Mouse (Mus musculus) kidney, adult 8-10 months (tissue): Measurements from ENCODE around the gene Alb.

Source experiments
- DNase-seq, 2 experiments: peaks; one replicate each; pipeline ENCODE4 v3.0.0; 2022

Gene Alb

DNA sequence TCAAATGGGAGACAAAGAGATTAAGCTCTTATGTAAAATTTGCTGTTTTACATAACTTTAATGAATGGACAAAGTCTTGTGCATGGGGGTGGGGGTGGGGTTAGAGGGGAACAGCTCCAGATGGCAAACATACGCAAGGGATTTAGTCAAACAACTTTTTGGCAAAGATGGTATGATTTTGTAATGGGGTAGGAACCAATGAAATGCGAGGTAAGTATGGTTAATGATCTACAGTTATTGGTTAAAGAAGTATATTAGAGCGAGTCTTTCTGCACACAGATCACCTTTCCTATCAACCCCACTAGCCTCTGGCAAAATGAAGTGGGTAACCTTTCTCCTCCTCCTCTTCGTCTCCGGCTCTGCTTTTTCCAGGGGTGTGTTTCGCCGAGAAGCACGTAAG, at the start of gene Alb:
Gene Alb, plus strand, starts transcription at position 279 of the 400 bp plus-strand sequence.
- DNase-seq = peak in 1 of 2 experiments; percentile 12

DNA sequence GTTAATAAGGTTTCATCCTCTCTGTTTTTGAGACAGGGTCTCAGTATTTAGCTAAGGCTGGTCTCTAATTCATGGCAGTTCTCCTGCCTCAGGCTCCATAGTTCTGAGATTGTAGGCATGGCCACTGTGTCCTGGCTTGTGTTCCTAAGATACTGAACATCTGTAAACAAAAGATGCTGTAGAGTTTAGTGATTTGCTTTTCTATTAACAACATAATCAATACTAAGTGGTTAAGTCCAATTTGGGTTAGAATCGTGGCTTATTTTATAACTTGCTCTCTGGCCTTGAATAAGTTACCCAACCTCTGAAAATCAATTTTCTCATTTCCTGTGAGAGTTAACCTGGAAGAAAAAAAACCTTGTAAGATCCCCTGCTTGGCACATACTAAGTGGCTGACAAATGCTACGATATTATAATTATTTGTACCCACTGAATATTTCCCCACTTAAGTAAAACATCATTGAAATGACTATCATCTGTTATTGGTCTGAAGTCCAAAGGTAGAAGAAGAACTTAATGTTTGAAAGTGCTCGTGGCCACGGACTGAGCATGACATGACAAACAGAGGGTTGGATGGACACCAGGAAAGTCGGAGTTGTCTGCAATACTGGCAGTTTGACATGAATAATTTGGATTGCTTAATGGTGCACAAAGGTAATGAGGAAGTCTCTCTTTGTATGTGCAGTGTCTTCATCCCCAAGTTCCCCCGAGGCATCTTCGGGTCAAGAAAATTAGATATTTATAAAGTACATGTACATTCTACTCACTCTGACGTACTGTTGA, 46.4 kb upstream of the Alb start:
- DNase-seq = peak; percentile 12 to 30

DNA sequence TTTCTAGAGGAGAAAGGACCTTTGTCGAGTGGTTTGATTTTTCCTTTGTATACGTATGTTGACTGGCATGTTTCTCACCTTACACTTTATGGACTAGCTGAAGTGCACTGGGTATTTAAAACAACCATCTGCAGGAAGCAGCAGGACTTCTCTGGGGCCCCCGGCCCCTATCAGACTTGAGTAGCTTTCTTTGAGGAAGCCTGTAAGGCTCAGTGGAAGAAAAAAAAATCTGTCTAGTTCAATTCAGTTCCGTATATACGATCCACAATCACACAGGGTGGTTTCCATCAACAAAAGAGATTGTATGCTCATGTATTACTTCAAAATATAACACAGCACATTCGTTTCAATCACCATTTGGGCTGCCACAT, 45.8 kb upstream of the Alb start:
- DNase-seq = no peak

DNA sequence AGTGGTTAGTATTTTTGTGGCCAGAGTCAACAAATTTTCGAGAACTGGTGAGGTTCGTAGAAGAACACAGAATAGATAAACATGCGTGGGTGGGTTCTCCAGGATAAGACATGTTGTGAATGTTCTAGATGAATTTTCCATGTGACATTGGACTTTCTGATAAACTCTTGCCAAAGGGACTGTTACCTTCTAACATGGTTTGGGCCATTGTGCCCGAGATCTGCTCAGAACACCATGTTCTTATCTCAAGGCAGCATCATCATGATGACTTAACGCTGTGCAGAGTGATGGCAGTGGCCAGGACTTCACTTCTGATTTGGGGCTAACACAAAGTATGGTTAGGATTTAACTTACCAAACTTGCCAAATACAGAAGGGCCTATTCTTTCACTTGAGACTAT, 36.1 kb upstream of the Alb start:
- no peak for DNase-seq

DNA sequence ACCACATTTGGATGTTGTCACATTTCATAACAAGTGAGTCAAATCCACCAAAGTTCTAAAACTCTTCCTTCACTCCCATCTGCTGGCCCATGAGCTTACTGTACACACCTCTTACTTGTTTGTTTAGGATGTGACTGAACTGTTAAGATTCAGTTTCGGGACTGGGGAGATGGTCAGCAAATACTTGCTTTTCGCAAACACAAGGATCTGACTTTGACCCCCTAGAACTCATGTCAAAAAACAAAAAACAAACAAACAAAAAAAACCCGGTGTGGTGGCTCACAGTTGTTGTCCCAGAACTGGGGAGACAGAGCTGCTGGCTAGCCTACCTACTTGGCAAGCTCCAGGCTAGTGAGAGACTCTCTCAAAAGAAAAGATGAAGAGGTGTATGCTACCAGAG, 35.5 kb upstream of the Alb start:
- DNase-seq = no peak

DNA sequence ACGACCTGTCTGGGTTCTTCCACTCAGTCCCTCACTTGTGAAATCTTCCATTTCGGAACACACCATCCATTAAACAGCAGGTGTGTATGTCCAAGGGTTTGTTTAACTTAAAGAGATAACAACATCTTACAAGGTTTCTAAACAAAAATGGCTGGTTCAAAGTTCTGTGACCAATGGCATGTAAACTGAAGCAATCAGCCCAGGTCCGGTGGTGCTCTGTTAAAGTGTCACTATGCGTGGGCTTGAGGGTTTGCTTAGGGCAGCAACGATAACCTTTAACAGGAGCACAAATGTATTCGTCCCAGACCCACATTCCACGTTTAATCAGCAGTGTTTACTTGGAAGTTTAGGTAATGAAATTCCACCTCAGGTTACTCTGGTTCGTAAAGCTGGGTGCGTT, 29.6 kb upstream of the Alb start:
- DNase-seq = no peak

DNA sequence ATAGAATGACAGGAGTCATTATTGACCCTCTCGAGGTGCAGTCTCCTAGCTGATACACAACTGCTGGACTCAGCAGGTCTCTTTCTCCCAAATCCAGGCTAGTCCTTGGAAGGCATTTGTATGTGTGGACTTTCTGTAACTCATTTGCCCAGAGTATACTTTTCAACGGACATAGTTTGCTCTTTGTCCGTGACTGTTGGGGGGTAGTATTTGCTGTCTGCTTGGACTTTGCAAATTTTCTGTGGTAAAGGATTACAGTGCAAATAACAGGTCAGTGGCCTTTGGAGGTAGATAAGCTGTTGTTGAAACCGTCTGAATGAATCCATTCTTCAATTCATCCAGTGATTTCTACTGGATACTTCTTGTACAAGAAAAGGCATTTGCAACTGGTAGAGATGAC, 21.5 kb upstream of the Alb start:
- peak in 1 of 2 experiments; percentile 7 for DNase-seq

DNA sequence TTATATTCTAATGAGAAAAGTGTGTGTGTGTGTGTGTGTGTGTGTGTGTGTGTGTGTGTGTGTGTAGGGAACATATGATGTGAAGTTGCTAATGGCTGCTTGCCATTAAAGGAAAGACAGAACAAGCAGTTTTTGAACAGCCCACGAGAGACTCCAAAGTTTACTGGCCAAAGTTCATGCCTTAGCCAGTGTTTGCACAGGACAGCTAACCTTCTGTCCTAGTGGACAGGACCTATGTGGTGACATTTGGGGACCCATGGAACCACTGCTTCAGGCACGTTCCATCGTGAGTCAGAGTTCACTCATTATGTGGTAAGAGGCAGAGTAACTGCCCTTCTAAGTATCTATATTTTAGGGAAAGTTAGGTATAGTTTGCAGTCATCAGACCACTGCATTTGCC, 13.1 kb upstream of the Alb start:
- peak; percentile 25 to 31 for DNase-seq

DNA sequence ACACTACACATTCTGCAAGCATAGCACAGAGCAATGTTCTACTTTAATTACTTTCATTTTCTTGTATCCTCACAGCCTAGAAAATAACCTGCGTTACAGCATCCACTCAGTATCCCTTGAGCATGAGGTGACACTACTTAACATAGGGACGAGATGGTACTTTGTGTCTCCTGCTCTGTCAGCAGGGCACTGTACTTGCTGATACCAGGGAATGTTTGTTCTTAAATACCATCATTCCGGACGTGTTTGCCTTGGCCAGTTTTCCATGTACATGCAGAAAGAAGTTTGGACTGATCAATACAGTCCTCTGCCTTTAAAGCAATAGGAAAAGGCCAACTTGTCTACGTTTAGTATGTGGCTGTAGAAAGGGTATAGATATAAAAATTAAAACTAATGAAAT, 10.7 kb upstream of the Alb start:
- DNase-seq = no peak

DNA sequence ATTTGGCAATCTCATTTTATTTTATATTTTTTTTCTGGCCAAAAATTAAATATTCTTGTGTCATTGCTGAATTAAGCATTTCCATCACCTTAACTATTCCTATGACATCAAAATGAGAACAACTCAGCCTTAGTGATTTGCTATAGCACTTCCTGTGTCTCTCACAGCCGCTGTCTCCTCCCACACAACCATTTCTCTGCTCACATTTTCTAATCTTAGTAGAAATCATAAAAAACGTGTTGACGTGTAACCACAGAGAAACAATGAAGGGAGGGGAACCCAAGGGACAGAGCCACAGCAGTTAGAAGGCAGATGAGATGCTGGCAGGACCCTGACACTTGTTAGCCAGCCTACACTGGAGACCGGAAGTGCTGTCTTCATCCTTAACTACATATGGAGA, 8.0 kb upstream of the Alb start:
- DNase-seq = no peak

DNA sequence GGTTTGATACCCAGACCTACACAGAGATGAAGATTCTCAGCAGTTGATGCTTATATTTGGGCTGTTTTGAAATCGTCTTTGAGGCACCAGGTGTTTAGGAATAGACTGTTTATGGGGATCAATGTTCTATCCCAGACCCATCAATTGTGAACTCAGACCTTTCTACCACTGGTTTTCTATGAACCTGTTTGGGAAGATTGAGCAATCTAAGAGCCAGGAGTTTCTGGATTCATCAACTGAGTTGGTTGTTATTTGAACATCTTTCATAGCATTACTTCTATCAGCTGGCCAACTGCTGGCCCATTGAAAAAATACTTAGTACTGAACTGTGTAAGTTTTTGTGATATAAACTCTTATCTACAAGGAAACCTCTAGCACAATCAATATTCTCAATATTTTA, 3.5 kb upstream of the Alb start:
- no peak for DNase-seq

DNA sequence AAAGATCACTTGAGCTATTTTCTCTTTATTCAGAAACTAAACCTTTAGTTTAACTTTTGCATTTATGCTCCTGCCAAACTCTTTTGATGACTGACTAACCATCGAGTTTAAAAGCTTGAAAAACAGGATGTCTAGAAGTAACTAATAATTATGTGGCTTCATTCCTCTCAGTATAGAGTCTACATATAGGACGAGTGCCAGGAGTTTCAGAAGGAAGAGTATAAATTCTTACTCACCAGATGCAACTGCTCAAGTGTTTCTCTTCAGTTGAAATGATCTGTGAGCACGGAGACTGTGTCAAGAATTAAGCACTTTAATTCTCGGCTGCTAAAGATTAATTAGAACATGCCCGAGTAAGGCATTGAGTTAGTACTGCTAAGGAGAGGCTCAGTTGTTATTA, 2.0 kb upstream of the Alb start:
- DNase-seq = no peak

DNA sequence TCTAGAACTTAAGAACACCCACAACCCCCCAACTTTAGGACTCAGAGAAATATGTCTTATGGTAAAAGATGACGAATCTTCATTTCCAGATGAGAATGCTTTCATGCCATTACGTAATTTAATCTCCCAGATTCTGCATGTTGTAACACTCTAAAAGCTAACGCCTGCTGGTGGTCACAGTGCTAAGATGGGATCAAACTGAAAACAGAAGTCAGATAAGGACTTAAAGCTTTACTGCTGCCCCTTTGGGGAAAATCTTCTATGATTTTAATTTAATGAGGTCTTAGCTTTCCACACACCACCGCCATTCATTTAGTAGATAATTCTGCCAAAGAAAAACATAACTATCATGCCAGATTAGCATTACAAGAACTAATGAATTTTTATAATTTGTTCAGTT, 6.1 kb downstream of the Alb start:
- DNase-seq = no peak

DNA sequence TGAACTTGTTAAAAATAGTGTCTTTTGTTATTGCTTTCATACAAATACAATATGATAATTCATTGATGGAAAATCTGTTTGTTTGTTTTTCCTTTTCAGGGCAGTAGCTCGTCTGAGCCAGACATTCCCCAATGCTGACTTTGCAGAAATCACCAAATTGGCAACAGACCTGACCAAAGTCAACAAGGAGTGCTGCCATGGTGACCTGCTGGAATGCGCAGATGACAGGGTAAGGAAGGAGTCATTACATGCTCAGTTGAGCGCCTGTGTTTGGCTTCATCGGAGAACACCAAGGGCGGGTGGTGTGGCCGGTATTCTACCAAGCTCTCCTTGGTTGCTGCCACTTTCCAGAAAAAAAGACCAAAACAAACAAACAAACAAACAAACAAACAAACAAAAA, 6.5 kb downstream of the Alb start:
- DNase-seq = peak; percentile 74 to 83

DNA sequence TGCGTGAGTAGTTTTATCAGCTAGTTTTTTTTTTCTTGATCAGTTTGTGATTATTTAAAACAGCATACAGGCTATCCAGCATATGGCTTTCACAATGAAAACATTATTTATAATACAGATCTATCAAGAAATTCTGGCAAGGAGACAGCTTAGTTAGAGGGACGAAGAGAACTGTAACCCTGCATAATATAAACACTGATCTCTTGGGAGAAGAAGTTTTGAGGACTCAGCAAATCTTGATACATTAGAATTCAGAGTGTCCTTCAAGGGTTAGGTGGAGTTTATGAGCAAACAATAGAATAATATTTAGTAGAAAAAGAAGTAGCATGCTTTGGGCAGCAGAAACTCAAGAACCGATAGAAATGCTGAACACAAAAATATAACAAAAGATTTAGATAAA, 10.1 kb downstream of the Alb start:
- no peak for DNase-seq

DNA sequence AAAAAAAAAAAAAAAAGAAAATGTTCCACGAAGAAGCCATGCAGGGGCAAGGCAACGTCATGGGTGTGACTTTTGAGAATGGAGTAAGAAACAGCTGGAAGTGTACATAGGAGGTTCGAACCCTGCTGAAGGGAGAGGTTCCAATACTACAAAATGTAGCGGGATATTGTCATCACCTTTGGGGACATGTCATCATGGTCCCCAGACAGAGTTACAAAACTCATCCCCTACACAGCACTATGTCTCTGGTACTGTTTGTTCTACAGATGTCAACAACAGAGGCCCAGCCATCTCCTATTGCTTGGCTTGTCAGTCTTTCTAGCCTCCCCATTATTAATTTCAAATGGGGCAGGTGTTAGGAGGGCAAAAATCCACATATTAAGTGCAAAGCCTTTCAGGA, 13.2 kb downstream of the Alb start:
- DNase-seq = no peak

DNA sequence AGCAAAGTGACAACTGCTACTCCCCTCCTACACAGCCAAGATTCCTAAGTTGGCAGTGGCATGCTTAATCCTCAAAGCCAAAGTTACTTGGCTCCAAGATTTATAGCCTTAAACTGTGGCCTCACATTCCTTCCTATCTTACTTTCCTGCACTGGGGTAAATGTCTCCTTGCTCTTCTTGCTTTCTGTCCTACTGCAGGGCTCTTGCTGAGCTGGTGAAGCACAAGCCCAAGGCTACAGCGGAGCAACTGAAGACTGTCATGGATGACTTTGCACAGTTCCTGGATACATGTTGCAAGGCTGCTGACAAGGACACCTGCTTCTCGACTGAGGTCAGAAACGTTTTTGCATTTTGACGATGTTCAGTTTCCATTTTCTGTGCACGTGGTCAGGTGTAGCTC, 13.7 kb downstream of the Alb start:
- DNase-seq = no peak

DNA sequence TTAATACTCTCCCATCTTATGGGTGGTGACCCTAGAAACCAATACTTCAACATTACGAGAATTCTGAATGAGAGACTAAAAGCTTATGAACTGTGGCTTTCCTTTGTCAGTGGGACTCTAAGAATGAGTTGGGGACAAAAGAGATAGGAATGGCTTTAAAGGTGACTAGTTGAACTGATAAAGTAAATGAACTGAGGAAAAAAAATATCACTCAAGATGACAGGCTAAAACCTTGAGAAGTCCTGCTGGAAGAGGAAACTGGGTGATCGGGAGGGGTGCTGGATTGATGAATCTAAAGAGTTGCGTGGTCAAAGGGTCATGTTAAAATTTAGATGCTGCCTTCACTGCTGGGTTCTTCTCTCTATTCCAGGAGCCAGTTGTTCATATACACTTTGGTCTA, 16.0 kb downstream of the Alb start:
- DNase-seq = no peak

DNA sequence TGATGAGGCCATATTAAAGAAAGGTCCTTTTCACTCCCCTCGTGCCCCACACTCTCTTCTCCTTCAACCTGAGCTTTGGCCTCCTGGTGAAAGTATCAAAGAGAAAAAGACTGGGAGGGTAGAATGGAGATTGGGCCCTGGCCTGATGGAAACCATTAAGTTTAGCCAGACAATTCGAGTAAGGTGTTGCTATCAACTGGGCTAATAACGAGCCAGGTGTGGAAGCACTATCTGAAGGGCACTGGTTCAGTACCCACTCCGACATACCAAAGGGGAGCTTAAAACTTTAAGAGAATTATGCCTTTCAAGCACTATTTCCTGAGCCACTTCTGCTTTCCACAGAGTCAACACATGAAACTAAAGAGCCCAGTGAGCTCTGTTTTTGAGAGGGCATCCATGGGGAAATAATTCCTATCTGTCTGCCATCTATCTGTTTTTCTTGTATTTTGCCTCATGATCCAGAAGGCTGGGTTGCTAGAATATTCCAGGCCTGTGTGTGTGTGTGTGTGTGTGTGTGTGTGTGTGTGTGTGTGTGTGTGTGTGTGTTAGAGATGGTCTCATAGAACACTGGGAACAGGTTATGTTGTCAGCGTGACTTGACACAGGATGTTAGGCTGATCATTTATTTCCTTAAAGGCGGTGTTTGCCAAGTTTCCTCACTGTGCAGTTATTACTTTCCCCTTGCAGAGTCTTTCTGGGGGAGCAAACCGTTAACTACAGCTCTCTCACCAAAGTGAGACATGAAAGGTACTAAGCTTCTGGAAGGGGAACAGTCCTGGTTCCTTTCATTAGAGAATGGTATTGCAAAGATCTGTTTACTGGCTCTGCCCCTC, 16.8 kb downstream of the Alb start:
- no peak for DNase-seq

DNA sequence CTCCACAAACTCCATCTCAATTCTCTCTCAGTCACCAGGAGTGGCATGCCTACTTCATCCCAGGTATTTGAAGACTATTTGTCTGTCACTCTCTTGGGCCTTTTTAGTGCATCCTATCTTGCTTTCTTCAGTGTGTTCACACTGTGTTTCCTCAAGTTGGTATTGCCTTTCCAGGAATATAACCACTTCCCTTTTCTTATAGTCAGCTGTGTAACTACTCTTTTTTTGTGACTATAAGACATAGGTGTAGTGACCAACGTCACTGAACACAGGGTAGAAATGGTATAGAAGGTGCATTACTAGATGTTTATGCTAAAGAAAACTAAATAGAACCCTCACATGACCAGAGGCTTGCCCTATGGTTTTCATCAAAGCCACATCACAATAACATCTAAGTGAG, 18.2 kb downstream of the Alb start:
- DNase-seq = no peak

DNA sequence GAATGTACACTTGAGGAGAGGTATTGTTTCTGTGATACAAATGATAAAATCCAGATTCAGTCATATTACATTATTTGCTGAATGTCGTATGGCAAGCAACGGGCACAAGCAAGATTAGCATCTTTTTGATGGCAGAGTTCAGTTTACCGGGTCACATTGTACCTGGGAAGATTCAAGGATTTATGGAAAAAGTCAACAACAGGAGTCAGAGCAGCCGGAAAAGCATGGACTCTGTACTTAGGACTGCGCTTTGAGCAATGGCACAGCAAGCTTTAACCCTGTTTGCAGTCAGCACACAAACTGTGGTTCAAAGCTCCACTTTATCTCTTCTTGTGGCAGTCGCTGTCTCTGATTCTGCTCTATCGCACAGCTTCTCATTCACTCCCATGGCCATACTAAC, 24.9 kb downstream of the Alb start:
- DNase-seq = no peak

DNA sequence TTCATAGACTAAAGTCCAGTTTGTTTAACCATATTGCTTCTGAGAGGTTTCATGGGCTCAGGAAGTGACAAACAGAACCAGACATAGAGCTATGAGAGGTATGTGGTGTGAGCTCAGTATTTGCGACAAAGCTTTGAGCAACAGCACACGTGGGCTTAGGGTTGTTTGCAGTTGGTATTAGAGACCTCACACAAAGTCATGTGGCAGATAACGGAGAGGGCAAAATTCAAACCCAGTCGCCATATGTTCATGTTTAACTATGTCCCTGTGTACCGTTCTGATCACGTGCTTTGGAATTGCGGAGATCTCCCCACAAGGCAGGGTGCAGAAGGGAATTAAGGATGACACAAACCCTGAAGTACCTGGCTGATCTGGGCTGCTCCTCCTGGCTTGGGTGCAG, 27.6 kb downstream of the Alb start:
- no peak for DNase-seq

DNA sequence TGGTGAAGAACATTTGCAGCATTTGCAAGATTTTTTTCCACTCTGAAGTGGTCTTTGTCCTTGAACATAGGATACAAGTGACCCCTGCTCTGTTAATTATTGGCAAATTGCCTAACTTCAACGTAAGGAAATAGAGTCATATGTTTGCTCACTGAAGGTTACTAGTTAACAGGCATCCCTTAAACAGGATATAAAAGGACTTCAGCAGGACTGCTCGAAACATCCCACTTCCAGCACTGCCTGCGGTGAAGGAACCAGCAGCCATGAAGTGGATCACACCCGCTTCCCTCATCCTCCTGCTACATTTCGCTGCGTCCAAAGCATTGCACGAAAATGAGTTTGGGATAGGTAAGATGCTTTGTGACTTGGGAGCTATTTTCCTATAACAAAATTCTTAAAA, 29.8 kb downstream of the Alb start, which contains the start of gene Afp:
Gene Afp, plus strand, starts transcription at position 220 of the 400 bp plus-strand sequence.
- DNase-seq = no peak

DNA sequence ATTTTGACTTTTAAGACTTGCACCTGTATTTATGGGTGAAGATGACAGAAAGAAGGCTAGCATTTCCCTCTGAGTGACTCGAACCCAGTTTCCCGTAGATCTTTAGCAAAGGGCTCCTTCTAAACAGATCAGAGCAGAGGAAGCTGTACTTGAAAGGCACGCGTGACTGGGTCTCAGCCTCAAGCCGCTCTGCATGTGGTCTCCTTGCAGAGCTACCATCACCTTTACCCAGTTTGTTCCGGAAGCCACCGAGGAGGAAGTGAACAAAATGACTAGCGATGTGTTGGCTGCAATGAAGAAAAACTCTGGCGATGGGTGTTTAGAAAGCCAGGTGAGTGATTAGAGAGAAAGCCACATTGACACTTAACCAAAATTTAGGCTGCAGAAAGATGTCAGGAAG, 31.7 kb downstream of the Alb start:
- DNase-seq = peak in 1 of 2 experiments; percentile 17

DNA sequence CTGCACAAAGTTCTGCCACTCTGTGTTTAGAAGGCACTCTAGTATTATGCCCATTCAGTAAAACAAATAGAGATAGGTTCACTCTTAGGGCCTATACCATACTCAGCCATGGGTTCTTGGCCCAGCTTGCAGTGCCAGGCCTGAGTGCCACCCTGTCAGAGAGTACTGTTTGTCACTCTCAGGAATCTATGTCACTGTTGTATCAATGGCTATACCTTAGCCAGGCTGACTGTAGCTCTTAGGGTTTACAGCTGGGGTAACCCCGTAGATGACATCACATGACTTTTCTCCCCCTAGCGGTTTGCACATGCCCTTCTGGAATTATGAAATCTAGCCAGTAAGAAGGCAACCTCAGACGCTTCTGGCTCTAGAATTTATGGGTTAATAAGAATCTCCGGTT, 33.6 kb downstream of the Alb start:
- no peak for DNase-seq
